10 mouse cellular contexts compared by ENCODE assay signal in the genomic region with DNA sequence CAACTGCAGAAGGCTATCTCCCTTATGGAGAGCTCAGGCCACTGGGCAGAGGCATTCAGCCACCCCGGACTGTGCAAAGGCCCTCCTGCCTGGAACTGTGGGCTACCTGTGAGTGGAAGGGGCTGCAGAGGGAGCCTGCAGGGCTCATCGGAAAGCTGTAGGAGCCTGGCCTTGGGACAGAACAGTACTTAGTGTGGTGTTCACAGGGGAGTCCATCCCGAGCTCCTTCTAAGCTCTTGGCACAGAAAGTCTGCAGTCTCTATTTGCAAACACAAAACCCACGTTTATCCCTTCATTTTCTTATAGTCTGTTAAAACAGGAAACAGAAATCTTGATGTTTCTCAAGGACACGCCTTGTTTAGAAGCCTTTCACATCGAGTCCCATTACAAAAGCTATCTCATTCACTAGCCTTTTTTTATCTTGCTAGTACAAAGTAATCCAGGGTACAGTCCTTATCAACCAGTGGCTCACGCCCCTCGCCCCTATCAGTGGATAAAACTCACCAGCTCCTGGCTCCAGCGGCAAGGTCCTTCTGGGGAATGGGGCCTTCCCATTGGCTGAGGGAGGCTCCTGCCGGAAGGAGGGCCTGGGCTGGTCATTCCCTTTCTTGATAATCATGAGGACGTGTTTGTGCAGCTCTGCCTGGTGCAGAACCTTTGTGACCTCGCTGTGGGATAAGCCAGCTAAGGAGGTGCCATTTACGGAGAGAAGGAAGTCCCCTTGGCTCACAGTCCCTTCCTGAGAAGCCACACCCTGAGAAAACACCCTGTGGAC. TPM values are rescaled to one million over a fixed set of nuclear protein-coding genes. Genes with fewer than 3 reads are reported as not detected.
DNase-seq lines count a peak whose midpoint lies in the region; ATAC-seq lines count a peak whose summit lies in the region.
"Had no signal": no experiment of that assay in that cellular context is flagged by ENCODE, and none has a peak within 500 bp of the region (broad histone marks: within the 10 kb centered on the region; RNA-seq: fewer than 3 reads in every experiment).

No protein-coding gene starts in this region.

- no peak overlapping the region for H3K4me3 ChIP-seq in embryonic facial prominence, embryonic 11.5 days (ENCODE audit: low read depth, low read length)
- H3K4me3 ChIP-seq in embryonic facial prominence, embryonic 10.5 days = no peak overlapping the region
- peak overlapping the region; percentile 65 for H3K4me3 ChIP-seq in megakaryocyte, embryonic 14.5 days (replicated peaks)
- H3K4me3 ChIP-seq: limb, embryonic 12.5 days had no signal

- no peaks in the 10 kb centered on the region for H3K36me3 ChIP-seq in embryonic facial prominence, embryonic 11.5 days (replicated peaks; ENCODE audit: control insufficient read depth, insufficient read depth, low read depth, low read length)
- H3K36me3 ChIP-seq in embryonic facial prominence, embryonic 10.5 days (replicated peaks) = no peaks in the 10 kb centered on the region
- peaks cover 3% of the 10 kb centered on the region for H3K36me3 ChIP-seq in megakaryocyte, embryonic 14.5 days (replicated peaks; ENCODE audit: low read length)

- H3K9me3 ChIP-seq in embryonic facial prominence, embryonic 11.5 days (replicated peaks; ENCODE audit: control insufficient read depth, low read length) = no peaks in the 10 kb centered on the region
- no peaks in the 10 kb centered on the region for H3K9me3 ChIP-seq in embryonic facial prominence, embryonic 10.5 days
- no peaks in the 10 kb centered on the region for H3K9me3 ChIP-seq in megakaryocyte, embryonic 14.5 days
- H3K9me3 ChIP-seq: limb, embryonic 12.5 days had no signal

- 61% methylated on average over 13 of the region's 13 CpGs for WGBS in embryonic facial prominence, embryonic 11.5 days
- 59% methylated on average over 13 of the region's 13 CpGs for WGBS in embryonic facial prominence, embryonic 10.5 days

- H3K9ac ChIP-seq in embryonic facial prominence, embryonic 11.5 days (replicated peaks; ENCODE audit: low read length) = no peak overlapping the region
- H3K9ac ChIP-seq: limb, embryonic 12.5 days had no signal

- H3K4me2 ChIP-seq in embryonic facial prominence, embryonic 11.5 days (ENCODE audit: low read depth, low read length) = no peak overlapping the region
- H3K4me2 ChIP-seq: limb, embryonic 12.5 days had no signal

- H3K4me1 ChIP-seq in embryonic facial prominence, embryonic 11.5 days (ENCODE audit: control insufficient read depth, insufficient read depth, low read length) = no peaks in the 10 kb centered on the region
- H3K4me1 ChIP-seq in embryonic facial prominence, embryonic 10.5 days = peaks cover 21% of the 10 kb centered on the region
- peaks cover 40% of the 10 kb centered on the region for H3K4me1 ChIP-seq in megakaryocyte, embryonic 14.5 days

- no peak for DNase-seq in embryonic facial prominence, embryonic 11.5 days (ENCODE audit: low spot score)
- DNase-seq in embryonic facial prominence, embryonic 10.5 days (ENCODE audit: low spot score) = no peak
- DNase-seq in heart, adult 11 months = peak; percentile 98
- DNase-seq in kidney, postnatal 10 days = peak; percentile 50
- no peak for DNase-seq in left cerebral cortex, adult 18-20 months (ENCODE audit: low spot score in 2 of 2)
- DNase-seq in layer of hippocampus, adult 11-12 months (ENCODE audit: low spot score) = no peak
- DNase-seq in urinary bladder, postnatal 4 days (ENCODE audit: low spot score in 2 of 2) = no peak
- DNase-seq: right cerebral cortex, postnatal 14 days had no signal

- no peak overlapping the region for H3K27ac ChIP-seq in embryonic facial prominence, embryonic 11.5 days (replicated peaks; ENCODE audit: low read depth, low read length)
- H3K27ac ChIP-seq in embryonic facial prominence, embryonic 10.5 days (replicated peaks) = no peak overlapping the region
- H3K27ac ChIP-seq: limb, embryonic 12.5 days had no signal

- no peaks in the 10 kb centered on the region for H3K27me3 ChIP-seq in embryonic facial prominence, embryonic 11.5 days (ENCODE audit: control insufficient read depth, insufficient read depth, low read length)
- 0 out of 2 replicates have a peak, but pooled peaks cover 4% of the 10 kb centered on the region for H3K27me3 ChIP-seq in embryonic facial prominence, embryonic 10.5 days (replicated peaks; ENCODE audit: low read depth, poor library complexity, severe bottlenecking)
- H3K27me3 ChIP-seq in megakaryocyte, embryonic 14.5 days (replicated peaks) = peaks cover 3% of the 10 kb centered on the region
- H3K27me3 ChIP-seq: limb, embryonic 12.5 days had no signal

- 0 out of 2 replicates have a peak, but pooled peaks have one; percentile 21 for ATAC-seq in embryonic facial prominence, embryonic 11.5 days (replicated peaks; ENCODE audit: insufficient number of reproducible peaks, low FRiP score, low TSS enrichment, low read depth)

RNA-seq across cellular contexts. Expression of a gene that starts 45.8 kb away (rescaled TPM):
- polyA plus RNA-seq in embryonic facial prominence, embryonic 11.5 days (2014; fragmentation: Nextera tagmentation; extraction: Ambion mirVana) = 1.1 TPM in 1 of 2 replicates, not detected in the other
- not detected in 2 replicates for polyA plus RNA-seq in embryonic facial prominence, embryonic 10.5 days (2016; fragmentation: Nextera tagmentation; extraction: Ambion mirVana)
- polyA plus RNA-seq in megakaryocyte, embryonic 14.5 days (2012; ENCODE audit: insufficient read depth, low replicate concordance) = not detected in 2 replicates
- under 1 TPM in 1 of 2 experiments, not detected in 1; 0.87 TPM for total RNA-seq in left cerebral cortex, adult 18-20 months (2021)

RNA-seq across cellular contexts. Expression of a gene that starts 46.2 kb away (rescaled TPM):
- polyA plus RNA-seq in embryonic facial prominence, embryonic 11.5 days (2014; fragmentation: Nextera tagmentation; extraction: Ambion mirVana) = 111 and 125 TPM in 2 replicates
- polyA plus RNA-seq in embryonic facial prominence, embryonic 10.5 days (2016; fragmentation: Nextera tagmentation; extraction: Ambion mirVana) = 61.0 and 61.5 TPM in 2 replicates
- polyA plus RNA-seq in megakaryocyte, embryonic 14.5 days (2012; ENCODE audit: insufficient read depth, low replicate concordance) = 175 and 429 TPM in 2 replicates
- 100 to 1,000 TPM; 105 TPM for total RNA-seq in left cerebral cortex, adult 18-20 months (2021)

Comparison
In these comparisons a context has a peak if more than half of its experiments do, and no peak if none do; other contexts are left out.
1. DNase-seq: peak in heart, adult 11 months (single experiment) and kidney, postnatal 10 days (single experiment); none in embryonic facial prominence, embryonic 11.5 days (single experiment), embryonic facial prominence, embryonic 10.5 days (single experiment), left cerebral cortex, adult 18-20 months (0 of 2), layer of hippocampus, adult 11-12 months (single experiment) and urinary bladder, postnatal 4 days (0 of 2).